Mouse (Mus musculus) adrenal gland, postnatal 14 days (tissue): ENCODE results near the gene Plce1. TPM values are rescaled to one million over a fixed set of nuclear protein-coding genes. Genes with fewer than 3 reads are reported as not detected.

Experiments
- DNase-seq: peaks from one replicate; pipeline ENCODE4 v3.0.0; 2021; ENCODE audit warnings: mixed read lengths
- total RNA-seq: library from RNA; stranded (reverse); gene quantifications from 2 replicates; pipeline ENCODE4 v1.2.3, GENCODE M21; 2021

Plce1 gene
- total RNA-seq, 1 experiment from 2014 or later, result 8.9 TPM

DNA sequence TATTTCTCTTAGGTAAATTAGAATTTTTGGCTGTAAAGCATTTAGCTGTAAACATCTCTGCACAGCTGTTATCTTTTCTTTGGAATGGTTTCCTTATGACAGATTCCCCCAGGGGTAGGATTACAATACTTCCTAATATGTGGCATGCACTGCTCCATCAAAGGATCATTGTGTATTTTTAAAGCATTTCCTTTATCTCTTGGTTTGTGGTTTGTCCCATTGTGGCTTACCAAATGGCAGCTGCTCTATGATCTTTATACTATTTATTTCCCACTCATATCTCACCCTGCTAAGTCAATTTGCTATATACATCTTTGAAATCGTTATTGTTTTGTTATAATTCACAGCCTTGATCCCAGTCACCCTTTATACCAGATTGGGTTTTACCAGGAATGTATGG, 352.3 kb downstream of the Plce1 start:
- no peak for DNase-seq

Other genes starting within 250 kb of the Plce1 start
- 2.6 and 3.5 TPM in 2 replicates for gene Lgi1, start 216.6 kb upstream of the Plce1 start, total RNA-seq
- 16.9 and 18.4 TPM in 2 replicates for gene Slc35g1, start 85.1 kb upstream of the Plce1 start, total RNA-seq